Comparison of ENCODE assay signal across 28 mouse cellular contexts in the genomic region with DNA sequence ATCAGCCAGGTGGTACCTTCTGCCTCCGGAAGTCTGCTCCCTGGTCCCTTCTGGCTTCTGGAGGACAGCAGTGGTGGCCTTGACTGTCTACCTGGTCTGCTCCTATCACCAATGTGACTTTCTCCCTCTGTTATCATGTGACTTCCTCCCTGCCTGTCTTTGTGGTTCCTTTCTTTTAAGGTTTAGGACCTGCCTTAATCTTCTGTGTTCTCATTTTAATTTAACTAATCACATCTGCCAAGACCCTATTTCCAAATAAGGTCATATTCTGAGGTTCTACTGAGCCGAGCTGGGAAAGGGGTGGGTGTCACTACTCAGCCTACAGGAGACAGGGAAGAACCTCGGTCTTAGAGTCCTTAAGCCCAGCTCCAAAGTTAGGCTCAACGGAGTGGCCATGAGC. TPM values are rescaled to one million over a fixed set of nuclear protein-coding genes. Genes with fewer than 3 reads are reported as not detected.
"Had no signal": no experiment of that assay in that cellular context is flagged by ENCODE, and none has a peak within 500 bp of the region (broad histone marks: within the 10 kb centered on the region; RNA-seq: fewer than 3 reads in every experiment).

No protein-coding gene starts in this region.

- ATAC-seq: hindbrain, embryonic 16.5 days; inflammation-experienced regulatory T-cells, adult 6 months; intestine, embryonic 15.5 days; intestine, postnatal 0 days; liver, embryonic 12.5 days had no signal

- H3K4me2 ChIP-seq: heart, embryonic 11.5 days; heart, embryonic 13.5 days; heart, embryonic 15.5 days; hindbrain, embryonic 12.5 days; hindbrain, embryonic 14.5 days; intestine, embryonic 15.5 days; limb, embryonic 13.5 days; limb, embryonic 15.5 days; liver, embryonic 12.5 days had no signal

- DNase-seq: gastrocnemius, adult 2 months; gastrocnemius, postnatal 10 days; gastrocnemius, postnatal 25 days; heart, adult 2 months; heart, postnatal 14 days; heart, postnatal 4 days; kidney, adult 18-20 months; kidney, adult 8-10 months; kidney, postnatal 10 days; kidney, postnatal 25 days; kidney, postnatal 4 days; layer of hippocampus, adult 9-11 months; layer of hippocampus, postnatal 36 days; left cerebral cortex, postnatal 4 days had no signal

- H3K36me3 ChIP-seq: heart, embryonic 13.5 days; heart, embryonic 15.5 days; hindbrain, embryonic 10.5 days; hindbrain, embryonic 12.5 days; intestine, embryonic 15.5 days; limb, embryonic 13.5 days; limb, embryonic 15.5 days; liver, embryonic 12.5 days had no signal

- H3K27ac ChIP-seq: gastrocnemius, adult 2 months; heart, adult 2 months; heart, embryonic 13.5 days; heart, embryonic 15.5 days; hindbrain, embryonic 10.5 days; hindbrain, embryonic 12.5 days; hindbrain, embryonic 14.5 days; intestine, embryonic 15.5 days; limb, embryonic 13.5 days; limb, embryonic 15.5 days; liver, embryonic 12.5 days had no signal

- H3K9me3 ChIP-seq: heart, embryonic 13.5 days; heart, embryonic 15.5 days; hindbrain, embryonic 10.5 days; hindbrain, embryonic 12.5 days; intestine, embryonic 15.5 days; limb, embryonic 13.5 days; limb, embryonic 15.5 days; liver, embryonic 12.5 days had no signal

- H3K9ac ChIP-seq: heart, embryonic 15.5 days; hindbrain, embryonic 12.5 days; hindbrain, embryonic 14.5 days; intestine, embryonic 15.5 days; limb, embryonic 13.5 days; limb, embryonic 15.5 days; liver, embryonic 12.5 days had no signal

- H3K4me3 ChIP-seq: gastrocnemius, adult 2 months; heart, adult 2 months; heart, embryonic 13.5 days; heart, embryonic 15.5 days; hindbrain, embryonic 10.5 days; hindbrain, embryonic 12.5 days; intestine, embryonic 15.5 days; limb, embryonic 13.5 days; limb, embryonic 15.5 days; liver, embryonic 12.5 days had no signal

RNA-seq across cellular contexts. Expression of gene Epb41l1, which starts 5.4 kb away (rescaled TPM):
- total RNA-seq: granulocyte monocyte progenitor cell, adult 5-6 weeks had no signal
